Mouse (Mus musculus) layer of hippocampus, postnatal 14 days (tissue): ENCODE measurements around the gene Plcb3. TPM values are rescaled to one million over a fixed set of nuclear protein-coding genes. Genes with fewer than 3 reads are reported as not detected.

Experiments
- DNase-seq, 2 experiments: peaks; one replicate each; pipeline ENCODE4 v3.0.0; 2021 to 2022; ENCODE audit warnings: low spot score in 2 of 2, mixed read lengths in 1 of 2
- microRNA-seq, 2 experiments: library from miRNA; unstranded; fragments of <30 nt; microRNA quantifications; one replicate each; pipeline ENCODE4 v1.2.0; 2021
- total RNA-seq, 2 experiments: library from RNA; stranded (reverse); gene quantifications; 2 replicates each; pipeline ENCODE4 v1.2.3; 2021

Plcb3 gene
- total RNA-seq, 2 experiments from 2014 or later, result 14.7 to 15.9 TPM

GRCm38 (mm10) chr19:6907811-6908540 lies 68.3 kb downstream of the Plcb3 start:
- no peak for DNase-seq

- DNase-seq, result no peak
Observed at GRCm38 (mm10) chr19:6907094-6907493, 69.2 kb downstream of the Plcb3 start.

GRCm38 (mm10) chr19:6906199-6906598 lies 70.1 kb downstream of the Plcb3 start:
- no peak for DNase-seq

- no peak for DNase-seq
Observed at GRCm38 (mm10) chr19:6905498-6906159, 70.6 kb downstream of the Plcb3 start.

- no peak for DNase-seq
Observed at GRCm38 (mm10) chr19:6904846-6905245, 71.4 kb downstream of the Plcb3 start.

- DNase-seq, result no peak
Observed at GRCm38 (mm10) chr19:6903031-6903430, 73.2 kb downstream of the Plcb3 start.

Small RNA genes within 50 kb of the gene (microRNA-seq; reads per million reads assigned to microRNA genes)
- gene Mir6990, result 11.1 to 14.4 reads per million in 2 experiments

Other genes with a start within 250 kb of the Plcb3 start
- gene Rps6ka4, start 135.8 kb downstream of the Plcb3 start, total RNA-seq, result 10 to 100 TPM; 27.9 to 30.6 TPM
- 1 to 10 TPM; 4.1 to 5.8 TPM for gene Ccdc88b, start 118.3 kb downstream of the Plcb3 start, total RNA-seq
- gene Trmt112, start 66.8 kb downstream of the Plcb3 start, total RNA-seq, result 10 to 100 TPM; 39.7 to 42.4 TPM
- gene Prdx5, start 66.4 kb downstream of the Plcb3 start, total RNA-seq, result 100 to 1,000 TPM; 377 to 396 TPM
- 10 to 100 TPM; 52.6 to 59.2 TPM for gene Esrra, start 54.7 kb downstream of the Plcb3 start, total RNA-seq
- 10 to 100 TPM; 13.3 to 14.4 TPM for gene Catsperz, start 51.1 kb downstream of the Plcb3 start, total RNA-seq
- 10 to 100 TPM; 26.2 to 26.9 TPM for gene Kcnk4, start 42.0 kb downstream of the Plcb3 start, total RNA-seq
- 10 to 100 TPM; 37.4 to 39.2 TPM for gene Bad, start 34.6 kb downstream of the Plcb3 start, total RNA-seq
- gene Gpr137, start 34.0 kb downstream of the Plcb3 start, total RNA-seq, result 10 to 100 TPM; 88.1 to 94.9 TPM
- 100 to 1,000 TPM in 1 of 2 experiments, 10 to 100 TPM in 1; 96.6 to 107 TPM for gene Ppp1r14b, start 1.5 kb downstream of the Plcb3 start, total RNA-seq
- gene Fkbp2, start 4.0 kb upstream of the Plcb3 start, total RNA-seq, result 10 to 100 TPM; 68.8 to 73.3 TPM
- gene Vegfb, start 11.2 kb upstream of the Plcb3 start, total RNA-seq, result 10 to 100 TPM; 67.4 to 70.3 TPM
- gene Dnajc4, start 16.1 kb upstream of the Plcb3 start, total RNA-seq, result 10 to 100 TPM; 18.7 to 24.2 TPM
- 10 to 100 TPM; 10.9 to 11.9 TPM for gene Nudt22, start 19.6 kb upstream of the Plcb3 start, total RNA-seq
- gene Trpt1, start 19.7 kb upstream of the Plcb3 start, total RNA-seq, result 10 to 100 TPM; 16.4 to 20.4 TPM
- 1 to 10 TPM; 3.6 to 5.4 TPM for gene Fermt3, start 43.0 kb upstream of the Plcb3 start, total RNA-seq
- 100 to 1,000 TPM; 136 to 159 TPM for gene Stip1, start 63.5 kb upstream of the Plcb3 start, total RNA-seq
- gene Macrod1, start 80.3 kb upstream of the Plcb3 start, total RNA-seq, result 10 to 100 TPM; 10.3 to 11.6 TPM
- 10 to 100 TPM; 21.8 to 22.6 TPM for gene Flrt1, start 129.3 kb upstream of the Plcb3 start, total RNA-seq
- 100 to 1,000 TPM; 278 to 289 TPM for gene Otub1, start 229.8 kb upstream of the Plcb3 start, total RNA-seq
- gene Cox8a, start 241.1 kb upstream of the Plcb3 start, total RNA-seq, result 100 to 1,000 TPM; 973 to 982 TPM